7 mouse cellular contexts compared by ENCODE assay signal in genomic region chr1:82010995-82011394, GRCm38 (mm10).
"Had no signal": no experiment of that assay in that cellular context is flagged by ENCODE, and none has a peak within 500 bp of the region (broad histone marks: within the 10 kb centered on the region; RNA-seq: fewer than 3 reads in every experiment).

No protein-coding gene starts in this region.

- DNase-seq: kidney, adult 8-10 months; kidney, postnatal 36 days; lung, embryonic 14.5 days; lung, postnatal 10 days; lung, postnatal 4 days; midbrain, embryonic 14.5 days; thymus, postnatal 4 days had no signal
